Mouse (Mus musculus) ES-E14 (cell line): ENCODE data around the gene Mogs. TPM values are rescaled to one million over a fixed set of nuclear protein-coding genes. Genes with fewer than 3 reads are reported as not detected.

Source experiments
- DNase-seq: peaks from one replicate; pipeline ENCODE4 v3.0.0-alpha.2; 2013; ENCODE audit warnings: low read depth, low spot score
- H3K27ac ChIP-seq: 2 replicates; pipeline ENCODE4 v1.5.1; 2012; ENCODE audit warnings: low read depth, mild to moderate bottlenecking, low read length, moderate library complexity, mixed read lengths; ENCODE audit not compliant: poor library complexity, insufficient read depth, severe bottlenecking
- H3K36me3 ChIP-seq: 2 replicates; pipeline ENCODE4 v1.6.1; 2012; ENCODE audit warnings: mild to moderate bottlenecking, low read length, moderate library complexity, mixed read lengths; ENCODE audit not compliant: control insufficient read depth, poor library complexity, insufficient read depth, severe bottlenecking
- H3K4me1 ChIP-seq, 2 experiments: fragments of 150-350 bp in 1 of 2; sonication (generic) in 1 of 2; 2 replicates each; pipeline ENCODE4 v1.6.1; 2012; ENCODE audit warnings: low read length in 2 of 2, mild to moderate bottlenecking in 1 of 2, mixed read lengths in 1 of 2; ENCODE audit not compliant: control insufficient read depth in 2 of 2, insufficient read depth in 2 of 2, poor library complexity in 1 of 2
- H3K4me3 ChIP-seq, 2 experiments: fragments of 150-350 bp in 1 of 2; sonication (generic) in 1 of 2; 2 replicates each; pipeline ENCODE4 v1.5.1; 2012; ENCODE audit warnings: low read length in 2 of 2, low read depth in 1 of 2, mild to moderate bottlenecking in 1 of 2, mixed read lengths in 1 of 2; ENCODE audit not compliant: insufficient read depth in 1 of 2, poor library complexity in 1 of 2, severe bottlenecking in 1 of 2
- H3K9ac ChIP-seq: 2 replicates; pipeline ENCODE4 v1.6.1; 2012; ENCODE audit warnings: low read depth, mild to moderate bottlenecking, low read length, mixed read lengths; ENCODE audit not compliant: poor library complexity, insufficient read depth, severe bottlenecking
- H3K9me3 ChIP-seq: fragments of 150-350 bp; sonication (generic); 2 replicates; pipeline ENCODE4 v1.6.1; 2012; ENCODE audit warnings: low read depth, mild to moderate bottlenecking, low read length; ENCODE audit not compliant: control insufficient read depth, insufficient read depth
- CHD2 ChIP-seq: IDR thresholded peaks from 2 replicates; pipeline ENCODE4 v1.6.1; 2014; ENCODE audit warnings: mild to moderate bottlenecking, low read depth, low read length, inconsistent platforms
- HCFC1 ChIP-seq: IDR thresholded peaks from 2 replicates; pipeline ENCODE4 v1.6.1; 2012; ENCODE audit warnings: low read length, inconsistent platforms, borderline replicate concordance; ENCODE audit not compliant: insufficient read depth
- MAFK ChIP-seq: IDR thresholded peaks from 2 replicates; pipeline ENCODE4 v1.6.1; 2014; ENCODE audit warnings: mild to moderate bottlenecking, low read depth, low read length, inconsistent platforms; ENCODE audit not compliant: insufficient read depth
- ZC3H11A ChIP-seq: IDR thresholded peaks from 2 replicates; pipeline ENCODE4 v1.6.1; 2012; ENCODE audit warnings: low read depth, mild to moderate bottlenecking, inconsistent platforms, low read length, borderline replicate concordance
- ZNF384 ChIP-seq: IDR thresholded peaks from 2 replicates; pipeline ENCODE4 v1.6.1; 2012; ENCODE audit warnings: low read depth, low read length, inconsistent platforms
- in situ Hi-C, 2 experiments: fragments of 600-800 bp; cut with MboI; formaldehyde crosslinking; loops; one replicate each; pipeline ENCODE4 v1.15.1; 2025; ENCODE audit warnings: low sequenced_read_pairs in 2 of 2, inconsistent platforms in 1 of 2; ENCODE audit not compliant: unreplicated experiment in 2 of 2
- total RNA-seq: library from RNA; depleted of rRNA; stranded (reverse); fragments of 300-350 nt; gene quantifications from 2 replicates; pipeline ENCODE4 v1.2.3, GENCODE M21; 2012

Gene Mogs
- total RNA-seq, 1 experiment: 42.3 TPM

DNA sequence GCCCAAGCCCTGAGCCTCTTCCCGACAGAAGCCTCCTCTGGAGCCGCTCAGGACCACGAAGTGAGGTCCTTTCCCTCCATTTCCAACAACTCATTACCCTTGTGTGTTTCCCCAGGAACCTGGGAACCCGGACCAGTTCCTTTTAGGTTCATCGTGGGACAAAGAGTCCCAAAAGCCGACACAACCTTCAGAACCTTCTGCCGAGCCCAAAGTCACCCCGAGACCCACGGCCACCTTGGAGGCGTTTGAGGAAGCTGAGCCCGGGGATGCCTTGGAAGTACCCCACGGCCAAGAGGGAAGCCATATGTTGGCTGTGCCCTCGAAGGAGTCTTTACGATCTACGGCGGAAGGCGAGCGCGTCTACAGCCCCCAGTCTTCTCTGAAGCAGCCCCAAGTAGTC, 46.1 kb downstream of the Mogs start:
- no peak for DNase-seq
- no peak for TF ChIP-seq HCFC1
- TF ChIP-seq MAFK: no peak
- no peak for TF ChIP-seq ZNF384
- no peak for TF ChIP-seq ZC3H11A
- no peak for TF ChIP-seq CHD2
- in situ Hi-C loops: loop anchor here in 1 of 2 experiments (5.0 kb wide), 1 partner anchor 116 kb away; no protein-coding TSS in a partner anchor

DNA sequence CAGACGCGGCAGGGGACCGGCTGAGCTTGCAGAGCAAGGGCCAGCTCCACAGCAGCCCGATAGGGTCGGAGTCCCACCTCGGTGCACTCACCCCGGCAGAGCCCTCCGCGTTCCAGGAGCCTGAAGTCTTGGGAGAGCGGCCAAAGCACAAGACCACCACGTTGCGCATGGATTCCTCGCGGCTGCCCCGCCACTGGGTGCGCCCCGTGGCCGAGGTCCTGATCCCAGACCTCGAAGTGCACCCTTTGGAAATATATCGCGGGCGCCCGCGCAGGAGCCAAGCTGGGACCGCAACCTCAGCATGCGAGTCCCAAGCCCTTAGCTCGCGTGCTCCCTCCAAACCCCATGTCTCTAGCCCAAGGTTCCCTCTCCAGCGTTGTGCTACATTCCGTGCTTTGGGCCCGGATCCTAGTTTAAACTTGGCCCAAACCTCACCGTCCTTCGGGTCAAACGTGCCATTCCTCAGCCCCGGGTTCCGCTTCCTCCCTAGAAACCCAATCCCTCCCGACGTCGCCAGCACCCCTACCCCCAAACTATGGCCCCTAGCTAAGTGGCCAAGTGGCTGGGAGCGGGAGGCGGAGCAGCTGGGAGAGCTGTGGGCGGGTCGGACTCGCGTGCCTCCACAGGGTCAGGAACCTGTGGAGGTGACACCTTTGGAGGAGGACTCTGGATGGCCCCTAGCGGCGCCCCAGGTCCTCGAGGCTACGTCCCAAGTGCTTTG, 46.8 kb downstream of the Mogs start:
- no peaks in the 10 kb centered on the region for H3K4me1 ChIP-seq
- peak overlapping the region; percentile 54 for H3K9ac ChIP-seq
- DNase-seq: no peak
- H3K27ac ChIP-seq: no peak overlapping the region
- TF ChIP-seq HCFC1: no peak
- no peak for TF ChIP-seq CHD2
- TF ChIP-seq ZC3H11A: no peak
- no peak for TF ChIP-seq ZNF384
- TF ChIP-seq MAFK: no peak
- H3K4me3 ChIP-seq: peak overlapping the region; percentile 58 to 67
- H3K36me3 ChIP-seq: no peaks in the 10 kb centered on the region
- H3K9me3 ChIP-seq: no peaks in the 10 kb centered on the region
- in situ Hi-C loops: loop anchor here in 1 of 2 experiments (5.0 kb wide), 1 partner anchor 115 kb away; no protein-coding TSS in a partner anchor

More for the DNA sequence above, 46.1 kb downstream of the Mogs start:
- Histone ChIP-seq H3K4me1 (no peaks in the 10 kb centered on the region), H3K27ac (no peak overlapping the region), H3K36me3 (no peaks in the 10 kb centered on the region), H3K9me3 (no peaks in the 10 kb centered on the region), H3K9ac (peak overlapping the region; percentile 54; the same call in 1 of the 2 replicates), H3K4me3 (peak overlapping the region; percentile 58 to 67)

DNA sequence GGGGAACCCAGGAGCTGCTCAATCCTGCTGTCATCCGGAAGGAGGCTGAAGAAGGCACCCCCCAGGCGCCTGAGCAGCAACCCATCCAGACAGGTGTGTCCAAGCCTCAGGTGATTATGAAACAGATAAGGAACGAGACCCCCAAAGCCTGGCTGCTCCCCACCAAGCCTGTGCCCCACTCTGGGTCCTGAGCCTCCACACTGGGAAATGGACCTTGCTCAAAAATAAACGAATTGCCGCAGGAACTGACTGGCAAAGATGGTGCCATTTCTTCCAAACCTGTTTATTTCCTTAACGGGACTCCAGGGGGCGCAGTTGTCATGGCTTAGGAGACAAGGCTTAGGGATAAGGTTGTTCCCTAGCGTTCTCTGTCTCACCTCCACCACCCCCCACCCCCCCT, 47.4 kb downstream of the Mogs start:
- Histone ChIP-seq H3K36me3 (no peaks in the 10 kb centered on the region), H3K27ac (no peak overlapping the region), H3K9me3 (no peaks in the 10 kb centered on the region), H3K9ac (peak overlapping the region; percentile 53; the same call in 1 of the 2 replicates), H3K4me3 (peak overlapping the region; percentile 58 to 67), H3K4me1 (no peaks in the 10 kb centered on the region)
- in situ Hi-C loops: loop anchor here in 1 of 2 experiments (5.0 kb wide), 1 partner anchor 115 kb away; no protein-coding TSS in a partner anchor
- peak; percentile 88 for DNase-seq
- TF ChIP-seq ZC3H11A (0 out of 2 replicates have a peak, but pooled peaks have one; percentile 22), MAFK (no peak)

DNA sequence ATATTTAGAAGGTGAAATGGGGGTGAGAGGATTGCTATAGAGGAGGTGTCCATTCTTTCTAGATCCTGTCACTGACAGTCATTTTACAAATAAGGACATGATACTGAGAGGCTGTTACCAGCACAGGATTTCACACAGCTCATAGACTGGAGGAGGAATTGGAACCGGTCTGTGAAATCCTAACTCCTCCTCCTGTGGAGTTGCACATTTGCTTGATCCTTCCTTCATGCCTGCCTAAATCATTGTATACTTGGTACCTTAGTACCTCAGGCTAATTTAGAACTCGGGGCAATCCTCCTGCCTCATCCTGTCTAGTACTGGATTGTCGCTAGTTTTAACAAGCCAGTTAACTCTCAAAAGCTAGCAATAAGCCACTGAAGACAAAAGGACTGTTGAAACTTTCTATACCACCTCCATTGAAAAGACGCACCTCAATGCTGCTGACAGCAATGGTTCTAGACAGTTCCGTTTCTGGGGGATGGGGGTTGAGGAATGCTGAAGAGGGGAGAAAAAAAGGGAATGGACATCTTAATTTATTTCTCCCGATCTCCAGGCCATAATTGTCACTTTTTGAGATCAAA, 49.8 kb downstream of the Mogs start:
- in situ Hi-C loops: no loop called here
- Histone ChIP-seq H3K4me3 (peak overlapping the region; percentile 21 to 29; a peak in 3 of 4 replicates), H3K27ac (no peak overlapping the region), H3K9ac (peak overlapping the region; percentile 52; the same call in 1 of the 2 replicates), H3K9me3 (no peaks in the 10 kb centered on the region), H3K36me3 (no peaks in the 10 kb centered on the region), H3K4me1 (no peaks in the 10 kb centered on the region)
- TF ChIP-seq ZC3H11A: no peak
- TF ChIP-seq CHD2: no peak
- TF ChIP-seq MAFK: no peak
- TF ChIP-seq HCFC1: no peak
- TF ChIP-seq ZNF384: no peak
- DNase-seq: no peak
